Mouse (Mus musculus): ENCODE data around the gene Bzw1.

DNA sequence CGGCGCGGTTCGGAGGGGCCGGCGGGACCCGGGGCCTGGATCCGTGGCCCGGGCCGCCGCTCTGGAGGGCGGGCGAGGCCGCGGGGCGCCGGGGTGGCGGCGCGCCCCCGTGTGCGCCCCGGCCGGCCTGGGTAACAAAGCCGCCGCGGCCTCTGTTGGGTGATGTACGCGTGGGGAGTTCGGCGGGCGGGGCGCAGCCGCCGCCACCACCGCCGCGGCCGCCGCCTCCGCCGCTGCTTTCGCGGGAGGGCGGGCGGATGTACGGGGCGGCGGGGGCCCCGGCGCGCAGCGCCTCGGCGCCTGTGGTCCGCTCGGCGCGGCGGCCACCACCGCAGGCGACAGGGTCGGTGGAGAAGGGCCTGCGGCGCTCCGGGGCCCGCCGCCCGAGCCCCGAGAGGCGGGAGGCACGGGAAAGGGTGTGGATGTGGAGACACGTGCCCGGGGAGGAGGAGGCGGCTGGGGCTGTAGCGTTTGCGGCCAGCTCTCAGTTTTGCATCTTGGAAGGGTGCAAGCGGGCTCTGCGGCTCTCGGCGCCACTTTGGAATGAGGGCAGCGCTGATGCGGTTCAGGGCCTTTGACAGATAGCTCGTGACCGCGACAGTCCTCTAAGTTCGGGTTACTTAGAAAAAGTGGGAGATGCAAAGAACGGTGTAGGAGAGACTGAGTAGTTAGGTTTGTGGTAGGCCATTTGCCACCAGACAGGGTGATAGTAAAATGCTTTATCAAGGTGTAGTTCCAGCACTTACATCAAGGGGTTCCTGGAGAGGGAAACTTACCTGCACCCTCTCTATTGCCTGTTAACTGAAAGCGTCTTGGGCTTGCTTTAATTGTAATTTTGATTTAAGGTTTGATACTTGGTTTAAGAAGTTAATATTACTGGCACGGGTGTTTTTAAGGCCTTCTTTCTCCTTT lies 842 bp downstream of the Bzw1 start:
- TF ChIP-seq CTCF (IDR thresholded peaks at IDR 0.05; ENCODE audit: low read depth) (no peak), EP300 (IDR thresholded peaks at IDR 0.05; ENCODE audit: low read depth) (no peak)

Data from heart, postnatal 0 days (tissue).